Mouse (Mus musculus) midbrain, embryonic 16.5 days (tissue): ENCODE data around the gene Zfp428. TPM values are rescaled to one million over a fixed set of nuclear protein-coding genes. Genes with fewer than 3 reads are reported as not detected.
"Not testable (repeated sequence)": the region's sequence is repeated elsewhere in the genome, so short reads cannot be mapped to it uniquely, and the experiment has no call there.

Experiments used
- ATAC-seq: fragments of 200-750 bp; cut with Nextera tagmentation; 2 replicates; pipeline ENCODE4 v1.8.0; 2017; ENCODE audit warnings: moderate TSS enrichment
- H3K27ac ChIP-seq: fragments of 300-500 bp; sonication (generic); 2 replicates; pipeline ENCODE4 v1.5.1; 2014; ENCODE audit warnings: mild to moderate bottlenecking, low read length, mixed read lengths
- H3K27me3 ChIP-seq: fragments of 300-500 bp; sonication (generic); 2 replicates; pipeline ENCODE4 v1.6.1; 2014; ENCODE audit warnings: low read depth, low read length, mixed read lengths; ENCODE audit not compliant: control insufficient read depth, insufficient read depth
- H3K36me3 ChIP-seq: fragments of 300-500 bp; sonication (generic); 2 replicates; pipeline ENCODE4 v1.6.1; 2014; ENCODE audit warnings: mild to moderate bottlenecking, low read length, moderate library complexity, mixed read lengths; ENCODE audit not compliant: control insufficient read depth, insufficient read depth
- H3K4me1 ChIP-seq: fragments of 300-500 bp; sonication (generic); 2 replicates; pipeline ENCODE4 v1.6.1; 2014; ENCODE audit warnings: mild to moderate bottlenecking, low read length, mixed read lengths; ENCODE audit not compliant: control insufficient read depth, insufficient read depth
- H3K4me2 ChIP-seq: fragments of 300-500 bp; sonication (generic); 2 replicates; pipeline ENCODE4 v1.6.1; 2014; ENCODE audit warnings: mild to moderate bottlenecking, low read length, mixed read lengths
- H3K4me3 ChIP-seq: fragments of 300-500 bp; sonication (generic); 2 replicates; pipeline ENCODE4 v1.5.1; 2014; ENCODE audit warnings: low read depth, mild to moderate bottlenecking, low read length, moderate library complexity, mixed read lengths
- H3K9ac ChIP-seq: fragments of 300-500 bp; sonication (generic); 2 replicates; pipeline ENCODE4 v1.6.1; 2014; ENCODE audit warnings: low read depth, low read length, mixed read lengths
- H3K9me3 ChIP-seq: fragments of 300-500 bp; sonication (generic); replicated peaks from 2 replicates; pipeline ENCODE4 v1.6.1; 2014; ENCODE audit warnings: mild to moderate bottlenecking, low read length, mixed read lengths; ENCODE audit not compliant: control insufficient read depth, poor library complexity, severe bottlenecking
- WGBS: fragments of 180-500 bp; shearing (Covaris S2); extraction: QIAGEN DNeasy Blood & Tissue Kit; methylation state at CpG from one replicate; pipeline ENCODE4 v1.1.7; 2014; 5-methylcytosine and 5-hydroxymethylcytosine counted together
- polyA plus RNA-seq: library from polyadenylated mRNA; unstranded; fragments of >200 nt; fragmentation: Nextera tagmentation; extraction: Ambion mirVana; gene quantifications from 2 replicates; pipeline ENCODE4 v1.2.1, GENCODE M21; 2015

Gene Zfp428
- polyA plus RNA-seq, 1 experiment from 2014 or later = 327 TPM

GRCm38 (mm10) chr7:24506476-24506837, 349 bp upstream of the Zfp428 start:
- H3K9me3 ChIP-seq = no peaks in the 10 kb centered on the region
- H3K4me1 ChIP-seq = peaks cover 37% of the 10 kb centered on the region
- peaks cover 9% of the 10 kb centered on the region for H3K36me3 ChIP-seq
- peak overlapping the region; percentile 79 for H3K4me2 ChIP-seq
- H3K9ac ChIP-seq = peak overlapping the region; percentile 91
- under 1% methylated on average over 12 of the region's 12 CpGs for WGBS
- ATAC-seq = peak; percentile 12; the same call in 1 of the 2 replicates
- peak overlapping the region; percentile 99 for H3K27ac ChIP-seq
- H3K4me3 ChIP-seq = peak overlapping the region; percentile 65
- H3K27me3 ChIP-seq = no peaks in the 10 kb centered on the region

GRCm38 (mm10) chr7:24507726-24508114, 914 bp downstream of the Zfp428 start:
- Histone ChIP-seq H3K36me3 (peaks cover 3% of the 10 kb centered on the region), H3K27me3 (no peaks in the 10 kb centered on the region), H3K9ac (peak overlapping the region; percentile 91), H3K27ac (peak overlapping the region; percentile 99), H3K4me3 (peak overlapping the region; percentile 65), H3K9me3 (no peaks in the 10 kb centered on the region), H3K4me2 (peak overlapping the region; percentile 79), H3K4me1 (peaks cover 41% of the 10 kb centered on the region)
- ATAC-seq = peak; percentile 30; the same call in 1 of the 2 replicates
- 1% methylated on average over 20 of the region's 20 CpGs for WGBS

- Histone ChIP-seq H3K27ac (no peak within 1 kb of the TSS), H3K4me3 (no peak within 1 kb of the TSS), H3K36me3 (peaks cover 12% of the 10 kb centered on the region), H3K27me3 (no peaks in the 10 kb centered on the region), H3K4me1 (peaks cover 27% of the 10 kb centered on the region), H3K9ac (no peak within 1 kb of the TSS), H3K9me3 (no peaks in the 10 kb centered on the region), H3K4me2 (no peak within 1 kb of the TSS)
- ATAC-seq = no peak
- 93% methylated on average over 7 of the region's 7 CpGs for WGBS
Observed at GRCm38 (mm10) chr7:24512355-24512754, 5.5 kb downstream of the Zfp428 start, which contains the start of gene AC161166.1. TSS of gene AC161166.1 (minus strand) at chr7:24512455.

- not testable (repeated sequence) for H3K27me3 ChIP-seq, H3K4me1 ChIP-seq, H3K9ac ChIP-seq, H3K36me3 ChIP-seq, H3K4me2 ChIP-seq, H3K4me3 ChIP-seq, H3K27ac ChIP-seq, ATAC-seq, H3K9me3 ChIP-seq
- 68% methylated on average over 8 of the region's 8 CpGs for WGBS
Observed at GRCm38 (mm10) chr7:24516319-24516718, 9.5 kb downstream of the Zfp428 start.

GRCm38 (mm10) chr7:24517077-24517476, 10.3 kb downstream of the Zfp428 start:
- WGBS = 24% methylated on average over 5 of the region's 5 CpGs
- no peak for ATAC-seq

GRCm38 (mm10) chr7:24517654-24518053, 10.8 kb downstream of the Zfp428 start:
- no peak overlapping the region for H3K4me3 ChIP-seq
- no peak overlapping the region for H3K4me2 ChIP-seq
- H3K27ac ChIP-seq = peak overlapping the region; percentile 37; the same call in 1 of the 2 replicates
- H3K4me1 ChIP-seq = no peaks in the 10 kb centered on the region
- ATAC-seq = no peak
- H3K9me3 ChIP-seq = no peaks in the 10 kb centered on the region
- 47% methylated on average over 6 of the region's 6 CpGs for WGBS
- H3K9ac ChIP-seq = no peak overlapping the region
- H3K27me3 ChIP-seq = no peaks in the 10 kb centered on the region
- peaks cover 10% of the 10 kb centered on the region for H3K36me3 ChIP-seq

More at GRCm38 (mm10) chr7:24517077-24517476, 10.3 kb downstream of the Zfp428 start:
- Histone ChIP-seq H3K4me1 (peaks cover 2% of the 10 kb centered on the region; the same call in 1 of the 2 replicates), H3K27ac (no peak overlapping the region; the same call in 1 of the 2 replicates), H3K9me3 (no peaks in the 10 kb centered on the region), H3K4me3 (no peak overlapping the region), H3K27me3 (no peaks in the 10 kb centered on the region), H3K4me2 (no peak overlapping the region), H3K9ac (no peak overlapping the region), H3K36me3 (peaks cover 10% of the 10 kb centered on the region)

GRCm38 (mm10) chr7:24519130-24519529, 12.3 kb downstream of the Zfp428 start:
- Histone ChIP-seq H3K4me2 (no peak overlapping the region), H3K4me1 (no peaks in the 10 kb centered on the region), H3K9me3 (no peaks in the 10 kb centered on the region), H3K27ac (no peak overlapping the region), H3K4me3 (no peak overlapping the region), H3K27me3 (no peaks in the 10 kb centered on the region), H3K9ac (no peak overlapping the region), H3K36me3 (peaks cover 10% of the 10 kb centered on the region)
- WGBS = 10% methylated on average over 3 of the region's 3 CpGs
- ATAC-seq = no peak

GRCm38 (mm10) chr7:24520054-24520453, 13.2 kb downstream of the Zfp428 start:
- 89% methylated on average over 9 of the region's 10 CpGs for WGBS
- not testable (repeated sequence) for H3K9me3 ChIP-seq, H3K36me3 ChIP-seq, H3K27ac ChIP-seq, H3K4me2 ChIP-seq, ATAC-seq, H3K27me3 ChIP-seq, H3K9ac ChIP-seq, H3K4me1 ChIP-seq, H3K4me3 ChIP-seq

GRCm38 (mm10) chr7:24522805-24523204, 16.0 kb downstream of the Zfp428 start:
- H3K4me1 ChIP-seq = no peaks in the 10 kb centered on the region
- H3K36me3 ChIP-seq = no peaks in the 10 kb centered on the region; the same call in 1 of the 2 replicates
- no peak overlapping the region for H3K4me3 ChIP-seq
- 59% methylated on average over 5 of the region's 5 CpGs for WGBS
- H3K9ac ChIP-seq = no peak overlapping the region
- H3K27me3 ChIP-seq = no peaks in the 10 kb centered on the region
- H3K4me2 ChIP-seq = no peak overlapping the region
- H3K27ac ChIP-seq = no peak overlapping the region
- no peak for ATAC-seq
- H3K9me3 ChIP-seq = no peaks in the 10 kb centered on the region
